Mouse (Mus musculus) right cerebral cortex, postnatal 4 days (tissue): Measurements from ENCODE around the gene Keap1.

Experiments used
- DNase-seq: peaks from one replicate; pipeline ENCODE4 v3.0.0-alpha.2; 2022

Gene Keap1

DNA sequence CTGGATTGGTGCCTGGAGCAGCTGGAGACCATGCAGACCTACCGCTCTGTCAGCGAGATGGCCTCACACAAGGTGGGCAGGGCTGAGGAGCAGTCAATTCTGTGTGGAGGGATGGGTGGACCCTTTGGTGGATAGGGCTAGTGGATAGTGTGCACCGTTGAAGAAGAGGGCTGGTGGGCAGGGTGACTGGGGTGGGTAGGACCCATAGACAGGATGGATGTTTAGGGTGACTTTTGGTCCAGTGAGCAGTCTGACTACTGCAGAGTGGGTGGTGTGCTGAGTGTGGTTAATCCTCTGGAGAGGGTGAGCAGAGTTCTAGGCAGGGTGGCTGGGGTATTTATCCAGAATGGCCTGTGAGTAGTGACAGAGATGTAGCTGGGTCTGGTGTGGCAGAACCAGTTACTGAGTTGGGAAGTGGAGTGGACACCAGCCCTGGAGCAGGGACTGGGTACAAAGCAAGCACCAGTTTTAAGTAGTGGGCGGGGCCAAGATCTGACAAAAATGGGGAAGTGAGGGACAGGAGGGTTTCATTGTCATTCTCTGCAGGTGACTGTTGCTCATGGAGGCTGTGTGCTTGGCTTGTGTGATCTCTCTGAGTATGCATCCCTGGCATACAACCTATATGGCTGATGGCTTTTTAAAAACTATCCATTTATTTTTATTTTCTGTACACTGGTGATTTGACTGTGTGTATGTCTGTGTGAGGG is 44.2 kb downstream of the Keap1 start:
- no peak for DNase-seq

DNA sequence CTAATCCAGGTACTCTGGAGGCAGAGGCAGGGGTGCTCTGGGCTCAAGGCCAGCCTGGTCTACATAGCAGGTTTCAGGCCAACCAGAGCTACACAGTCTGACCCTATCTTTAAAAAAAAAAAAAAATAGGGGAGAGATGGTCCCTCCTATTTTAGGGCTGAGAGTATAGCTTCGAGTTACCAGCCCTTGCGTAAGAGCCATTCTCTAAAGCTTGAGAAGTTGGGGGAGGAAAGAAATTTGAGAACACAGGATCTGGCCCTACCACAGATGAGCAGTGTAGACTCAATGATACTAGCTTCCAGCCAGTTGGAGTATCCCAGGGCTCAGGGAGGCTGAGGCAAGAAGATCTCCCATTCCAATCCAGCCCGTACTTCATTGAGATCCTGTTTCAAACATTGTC is 45.4 kb downstream of the Keap1 start:
- DNase-seq, result no peak

GRCm38 (mm10) chr9:21190670-21191069 is 48.5 kb downstream of the Keap1 start:
- no peak for DNase-seq

- no peak for DNase-seq
These were observed 49.3 kb downstream of the Keap1 start for GRCm38 (mm10) chr9:21189905-21190304.

DNA sequence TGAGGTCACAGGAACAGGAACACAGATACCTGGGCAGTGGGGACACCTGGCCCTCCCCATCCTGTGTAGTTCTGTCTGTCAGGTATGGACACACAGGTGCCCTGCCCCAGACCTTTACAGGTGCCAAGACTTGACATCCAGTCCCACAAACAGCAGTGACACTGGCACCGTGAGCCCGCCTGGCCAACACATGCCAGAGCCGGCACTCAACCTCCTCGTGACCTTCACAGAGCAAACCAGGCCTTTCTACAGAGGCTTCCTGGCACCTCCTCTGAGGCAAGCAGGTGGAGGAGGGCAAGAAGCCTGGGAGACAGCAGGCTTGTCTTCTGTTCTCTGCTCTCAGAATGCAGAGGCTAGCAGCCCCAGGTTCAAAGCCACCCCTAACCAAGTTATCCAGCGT is 53.7 kb downstream of the Keap1 start:
- no peak for DNase-seq

DNA sequence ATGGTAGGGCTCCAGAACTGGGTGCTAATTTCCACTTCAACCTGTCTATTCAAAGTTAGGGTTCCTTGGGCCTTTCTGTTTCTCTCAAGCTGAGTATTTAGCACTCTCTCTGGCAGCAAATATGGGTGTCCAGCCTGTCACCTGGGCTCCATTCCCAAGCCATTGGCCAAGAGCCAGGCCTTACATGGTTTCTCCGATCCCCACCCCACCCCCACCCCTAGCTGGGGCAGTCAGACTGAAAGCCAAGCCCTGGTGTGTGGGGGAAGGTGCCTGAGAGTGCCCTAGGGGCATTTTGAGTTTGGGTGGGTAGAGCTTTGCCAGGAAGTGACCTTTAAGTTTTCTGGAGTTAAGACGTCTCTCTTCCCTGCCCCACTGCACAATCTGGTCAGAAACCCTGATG is 54.4 kb downstream of the Keap1 start:
- no peak for DNase-seq

- no peak for DNase-seq
These were observed 55.2 kb downstream of the Keap1 start for GRCm38 (mm10) chr9:21183905-21184413.

DNA sequence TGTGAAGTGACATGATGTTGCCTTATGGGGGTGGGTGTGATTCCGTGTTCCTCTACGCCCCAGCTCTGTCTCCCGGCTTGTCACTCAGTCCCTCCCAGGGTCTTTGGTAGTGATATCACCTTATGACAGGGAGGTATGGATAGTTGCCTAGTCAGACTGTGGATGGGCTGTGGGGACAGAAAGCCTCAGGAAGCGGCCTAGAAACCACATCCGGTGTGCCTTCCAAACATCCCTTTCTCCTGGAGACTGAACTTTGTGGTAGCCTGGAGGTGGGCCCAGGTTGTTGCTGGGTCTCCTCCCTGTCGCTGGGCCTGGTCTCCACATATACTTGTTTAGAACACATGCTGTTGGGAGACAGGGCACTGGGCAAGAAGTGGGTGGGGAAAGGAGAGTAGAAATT is 55.7 kb downstream of the Keap1 start:
- no peak for DNase-seq

DNA sequence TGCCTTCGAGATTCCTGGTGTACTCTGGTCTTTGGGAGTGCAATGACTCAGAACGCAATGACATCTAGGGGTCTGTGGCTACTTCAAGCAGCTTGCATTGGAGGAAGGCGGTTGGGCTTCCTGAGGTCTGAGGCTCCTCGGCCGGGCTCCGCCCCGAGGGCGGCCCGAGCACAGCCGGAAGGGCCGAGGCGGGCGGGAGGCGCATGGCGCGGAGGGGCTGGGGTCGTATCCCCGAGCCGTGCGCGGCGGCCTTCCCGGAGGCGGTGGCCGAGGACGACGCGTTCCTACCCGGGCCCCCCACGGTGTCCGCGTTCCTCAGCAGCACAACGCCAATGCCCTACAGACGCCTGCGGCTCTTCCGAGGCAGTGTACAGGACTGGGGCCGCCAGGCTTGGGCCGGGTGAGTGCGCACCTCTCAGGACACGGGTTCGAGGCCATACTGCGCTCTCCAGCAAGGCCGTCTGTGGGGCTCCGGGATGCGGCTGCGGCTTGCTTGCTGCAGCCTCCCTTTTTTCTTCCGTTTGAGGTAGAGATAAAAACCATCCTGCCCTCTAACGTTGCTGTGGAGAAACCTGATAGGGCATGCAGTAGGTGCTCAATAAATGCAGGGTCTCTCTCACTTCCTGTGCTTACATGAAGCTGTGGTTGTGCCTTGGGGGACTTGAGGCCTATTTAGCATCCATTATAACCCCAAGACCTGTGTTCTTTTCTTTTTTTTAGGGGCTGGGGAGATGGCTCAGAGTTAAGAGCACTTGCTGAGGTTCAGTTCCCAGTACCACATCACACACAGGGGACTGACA is 57.5 kb downstream of the Keap1 start:
- no peak for DNase-seq

DNA sequence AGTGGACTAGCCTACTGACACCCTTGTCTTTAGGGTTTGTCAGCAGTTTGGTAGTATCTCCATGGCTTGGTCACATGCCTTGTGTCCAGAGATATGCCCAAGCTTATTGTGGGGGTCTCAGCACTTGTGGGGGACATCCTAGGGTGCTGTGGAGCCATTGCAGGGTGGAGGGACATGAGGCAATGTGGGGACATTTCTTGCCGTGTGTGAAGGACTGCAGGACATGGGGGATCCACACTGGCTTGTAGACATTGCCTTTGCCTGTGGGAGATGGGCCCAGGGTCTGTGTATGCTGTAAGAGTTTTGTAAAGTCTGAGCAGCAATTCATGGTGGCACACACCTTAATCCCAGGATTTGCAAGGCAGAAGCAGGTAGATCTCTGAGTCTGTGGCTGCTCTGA is 58.3 kb downstream of the Keap1 start:
- DNase-seq, result no peak

DNA sequence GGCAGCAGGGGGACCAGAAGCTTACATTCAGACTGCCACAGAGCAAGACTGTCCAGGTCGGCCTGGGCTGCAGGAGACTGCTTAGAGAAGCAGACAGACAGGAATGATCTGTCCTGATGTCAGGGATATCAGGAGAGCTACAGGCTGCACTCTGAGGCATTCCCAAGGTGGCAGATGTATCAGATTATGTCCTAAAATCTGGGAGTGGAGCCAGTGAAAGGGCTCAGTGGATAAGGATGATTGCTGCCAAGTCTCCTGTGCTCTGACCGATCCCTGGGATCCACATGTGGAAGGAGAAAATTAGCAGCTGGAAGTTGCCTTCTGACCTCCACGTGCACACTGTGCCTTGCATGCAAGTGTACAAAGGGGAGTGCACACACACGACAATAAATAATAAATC is 58.8 kb downstream of the Keap1 start:
- no peak for DNase-seq
